Mouse (Mus musculus) hindbrain, embryonic 11.5 days (tissue): ENCODE measurements at regions not wholly inside any gene's neighbourhood (a gene's known extent, or its start where the extent isn't known, plus 50 kb on each side); places are given as distances from the start of the nearest gene placed in this dataset.
A peak's percentile ranks its signal among the peaks of the same experiment; 100 is the strongest.

Experiments used
- ATAC-seq: fragments of 200-750 bp; cut with Nextera tagmentation; 2 replicates; pipeline ENCODE4 v1.8.0; 2017; ENCODE audit warnings: mild to moderate bottlenecking, moderate TSS enrichment, moderate library complexity; ENCODE audit not compliant: low FRiP score
- DNase-seq: peaks from one replicate; pipeline ENCODE4 v3.0.0-alpha.2; 2015; ENCODE audit warnings: low spot score
- H3K27ac ChIP-seq: fragments of 300-500 bp; sonication (generic); 2 replicates; pipeline ENCODE4 v1.5.1; 2014; ENCODE audit warnings: mild to moderate bottlenecking, low read depth, low read length
- H3K27me3 ChIP-seq: fragments of 300-500 bp; sonication (generic); 2 replicates; pipeline ENCODE4 v1.6.1; 2014; ENCODE audit warnings: mild to moderate bottlenecking, low read length, moderate library complexity, mixed read lengths; ENCODE audit not compliant: control insufficient read depth, insufficient read depth
- H3K36me3 ChIP-seq: fragments of 300-500 bp; sonication (generic); 2 replicates; pipeline ENCODE4 v1.6.1; 2014; ENCODE audit warnings: mild to moderate bottlenecking, low read length, moderate library complexity, mixed read lengths; ENCODE audit not compliant: control insufficient read depth, insufficient read depth
- H3K4me1 ChIP-seq: fragments of 300-500 bp; sonication (generic); replicated peaks from 2 replicates; pipeline ENCODE4 v1.6.1; 2014; ENCODE audit warnings: low read length, mixed read lengths; ENCODE audit not compliant: control insufficient read depth, insufficient read depth
- H3K4me2 ChIP-seq: fragments of 300-500 bp; sonication (generic); replicated peaks from 2 replicates; pipeline ENCODE4 v1.6.1; 2014; ENCODE audit warnings: mild to moderate bottlenecking, low read depth, low read length
- H3K4me3 ChIP-seq: fragments of 300-500 bp; sonication (generic); 2 replicates; pipeline ENCODE4 v1.5.1; 2014; ENCODE audit warnings: low read depth, low read length
- H3K9ac ChIP-seq: fragments of 300-500 bp; sonication (generic); 2 replicates; pipeline ENCODE4 v1.6.1; 2014; ENCODE audit warnings: low read depth, low read length
- H3K9me3 ChIP-seq: fragments of 300-500 bp; sonication (generic); 2 replicates; pipeline ENCODE4 v1.6.1; 2016; ENCODE audit warnings: low read length; ENCODE audit not compliant: control insufficient read depth
- WGBS: fragments of 180-500 bp; shearing (Covaris S2); extraction: QIAGEN DNeasy Blood & Tissue Kit; methylation state at CpG from one replicate; pipeline ENCODE4 v1.1.7; 2014; 5-methylcytosine and 5-hydroxymethylcytosine counted together

DNA sequence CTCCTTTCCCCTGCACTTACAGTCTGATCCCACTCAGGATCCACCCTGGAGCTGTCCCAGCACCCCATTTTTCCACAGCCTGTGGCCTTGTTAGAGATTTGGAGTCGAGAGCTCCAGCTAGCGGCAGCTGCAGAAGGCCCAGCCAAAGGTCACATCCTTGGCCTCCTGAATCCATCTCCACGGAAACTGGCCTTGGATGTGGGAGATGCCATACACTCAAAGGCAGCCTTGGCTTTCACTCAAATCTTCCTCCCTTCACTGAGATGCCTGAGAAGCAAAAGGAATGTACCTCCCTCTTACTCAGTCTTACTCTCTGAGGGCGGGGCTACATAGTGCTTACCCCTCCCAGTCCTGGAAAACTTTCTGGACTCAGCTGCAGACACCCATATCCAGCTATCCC lies 56.2 kb upstream of the Ky start:
- DNase-seq (peak; percentile 12), ATAC-seq (no peak)
- no peaks in the 10 kb centered on the region for H3K27me3 ChIP-seq
- no peak overlapping the region for H3K4me2 ChIP-seq
- H3K4me3 ChIP-seq: no peak overlapping the region
- no peaks in the 10 kb centered on the region for H3K4me1 ChIP-seq
- no peaks in the 10 kb centered on the region for H3K9me3 ChIP-seq
- H3K9ac ChIP-seq: no peak overlapping the region
- no peak overlapping the region for H3K27ac ChIP-seq
- 51% methylated on average over 4 of the region's 4 CpGs for WGBS
- no peaks in the 10 kb centered on the region for H3K36me3 ChIP-seq

- H3K9me3 ChIP-seq: no peaks in the 10 kb centered on the region
- DNase-seq (no peak), ATAC-seq (no peak)
- no peak overlapping the region for H3K4me2 ChIP-seq
- no peak overlapping the region for H3K27ac ChIP-seq
- no peak overlapping the region for H3K9ac ChIP-seq
- H3K4me1 ChIP-seq: no peaks in the 10 kb centered on the region
- H3K36me3 ChIP-seq: no peaks in the 10 kb centered on the region
- H3K4me3 ChIP-seq: no peak overlapping the region
- H3K27me3 ChIP-seq: no peaks in the 10 kb centered on the region
- 80% methylated on average over 2 of the region's 2 CpGs for WGBS
These were observed 59.5 kb upstream of the Ky start for GRCm38 (mm10) chr9:102446066-102446465.

GRCm38 (mm10) chr9:102442198-102442842 lies 63.2 kb upstream of the Ky start:
- H3K27ac ChIP-seq: no peak overlapping the region
- 87% methylated on average over 11 of the region's 11 CpGs for WGBS
- H3K27me3 ChIP-seq: no peaks in the 10 kb centered on the region; the same call in 1 of the 2 replicates
- ATAC-seq (no peak), DNase-seq (no peak)
- no peaks in the 10 kb centered on the region for H3K4me1 ChIP-seq
- no peak overlapping the region for H3K4me3 ChIP-seq
- H3K9ac ChIP-seq: no peak overlapping the region
- no peak overlapping the region for H3K4me2 ChIP-seq
- no peaks in the 10 kb centered on the region for H3K36me3 ChIP-seq
- no peaks in the 10 kb centered on the region for H3K9me3 ChIP-seq

DNA sequence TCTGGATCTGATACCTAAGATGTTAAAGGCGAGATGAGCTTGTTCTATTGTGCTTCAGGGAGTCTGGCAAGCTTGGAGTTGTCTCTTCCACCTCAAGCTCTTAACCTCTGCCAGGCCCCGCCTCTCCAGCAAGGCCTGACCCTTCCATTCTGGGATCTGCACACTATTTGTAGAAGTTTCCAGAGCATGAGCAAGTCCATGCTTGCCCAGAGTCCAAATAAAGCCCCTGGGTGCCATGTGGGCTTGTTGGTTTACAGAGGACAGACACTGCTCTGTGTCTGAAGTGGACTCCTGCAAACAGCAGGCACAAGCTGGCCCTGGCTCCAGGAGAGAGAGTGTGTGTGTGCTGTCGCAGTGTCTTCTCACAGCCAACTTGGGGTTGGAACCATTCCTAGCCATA lies 67.9 kb upstream of the Ky start:
- no peaks in the 10 kb centered on the region for H3K9me3 ChIP-seq
- DNase-seq: no peak
- H3K27ac ChIP-seq: no peak overlapping the region
- no peak for ATAC-seq
- WGBS: 86% methylated on average over 3 of the region's 3 CpGs
- H3K4me3 ChIP-seq: no peak overlapping the region
- no peaks in the 10 kb centered on the region for H3K36me3 ChIP-seq
- no peak overlapping the region for H3K4me2 ChIP-seq
- H3K27me3 ChIP-seq: no peaks in the 10 kb centered on the region; the same call in none of the 2 replicates
- H3K9ac ChIP-seq: no peak overlapping the region
- H3K4me1 ChIP-seq: no peaks in the 10 kb centered on the region

DNA sequence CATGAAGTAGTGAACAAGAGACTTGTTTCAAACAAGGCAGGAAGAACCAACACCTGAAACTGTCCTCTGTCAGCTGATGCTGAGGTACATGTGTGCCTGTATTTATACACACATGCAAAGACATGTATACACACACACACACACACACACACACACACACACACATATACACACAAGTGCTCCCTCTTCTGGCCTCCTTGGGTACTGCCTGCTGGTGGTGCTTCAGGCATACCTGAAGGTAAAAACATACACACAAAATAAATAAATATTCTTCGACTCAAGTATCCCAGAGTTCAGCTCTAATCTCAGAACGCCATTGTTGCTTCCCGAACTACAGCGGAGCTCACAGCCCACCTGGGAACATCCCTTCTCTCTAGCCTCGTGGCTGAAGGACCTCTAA lies 69.2 kb upstream of the Ky start:
- WGBS: 86% methylated on average over 5 of the region's 5 CpGs
- DNase-seq: peak; percentile 48
- H3K36me3 ChIP-seq: no peaks in the 10 kb centered on the region
- no peak overlapping the region for H3K9ac ChIP-seq
- no peaks in the 10 kb centered on the region for H3K9me3 ChIP-seq
- no peak overlapping the region for H3K4me2 ChIP-seq
- H3K4me1 ChIP-seq: no peaks in the 10 kb centered on the region; the same call in 1 of the 2 replicates
- H3K4me3 ChIP-seq: no peak overlapping the region
- peaks cover 3% of the 10 kb centered on the region for H3K27me3 ChIP-seq
- H3K27ac ChIP-seq: no peak overlapping the region
- no peak for ATAC-seq

DNA sequence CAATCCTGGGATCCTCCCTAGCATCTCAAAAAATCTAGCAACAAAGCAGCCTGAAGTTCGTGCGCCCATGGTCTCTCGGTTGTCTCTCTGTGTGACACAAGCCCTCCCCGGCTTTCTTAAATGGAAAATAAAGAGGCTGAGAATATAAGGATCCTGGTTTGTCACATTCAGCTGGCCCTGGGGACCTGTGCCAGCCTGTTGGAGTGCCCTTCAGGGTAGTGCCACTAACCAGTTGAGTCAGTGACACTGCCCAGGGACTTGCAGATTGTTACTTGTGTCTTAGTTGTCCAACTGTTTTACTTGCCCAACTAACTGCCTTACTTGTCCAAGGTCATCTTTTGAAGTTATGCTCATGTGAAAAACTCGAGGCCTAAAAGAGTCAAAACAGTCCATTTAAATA lies 73.5 kb upstream of the Ephb1 start:
- Histone ChIP-seq H3K9ac (no peak overlapping the region), H3K27ac (no peak overlapping the region), H3K4me1 (peaks cover 6% of the 10 kb centered on the region), H3K27me3 (peaks cover 3% of the 10 kb centered on the region; the same call in 1 of the 2 replicates), H3K4me3 (no peak overlapping the region), H3K4me2 (no peak overlapping the region), H3K36me3 (no peaks in the 10 kb centered on the region), H3K9me3 (no peaks in the 10 kb centered on the region)
- ATAC-seq: no peak
- 94% methylated on average over 5 of the region's 5 CpGs for WGBS
- no peak for DNase-seq

DNA sequence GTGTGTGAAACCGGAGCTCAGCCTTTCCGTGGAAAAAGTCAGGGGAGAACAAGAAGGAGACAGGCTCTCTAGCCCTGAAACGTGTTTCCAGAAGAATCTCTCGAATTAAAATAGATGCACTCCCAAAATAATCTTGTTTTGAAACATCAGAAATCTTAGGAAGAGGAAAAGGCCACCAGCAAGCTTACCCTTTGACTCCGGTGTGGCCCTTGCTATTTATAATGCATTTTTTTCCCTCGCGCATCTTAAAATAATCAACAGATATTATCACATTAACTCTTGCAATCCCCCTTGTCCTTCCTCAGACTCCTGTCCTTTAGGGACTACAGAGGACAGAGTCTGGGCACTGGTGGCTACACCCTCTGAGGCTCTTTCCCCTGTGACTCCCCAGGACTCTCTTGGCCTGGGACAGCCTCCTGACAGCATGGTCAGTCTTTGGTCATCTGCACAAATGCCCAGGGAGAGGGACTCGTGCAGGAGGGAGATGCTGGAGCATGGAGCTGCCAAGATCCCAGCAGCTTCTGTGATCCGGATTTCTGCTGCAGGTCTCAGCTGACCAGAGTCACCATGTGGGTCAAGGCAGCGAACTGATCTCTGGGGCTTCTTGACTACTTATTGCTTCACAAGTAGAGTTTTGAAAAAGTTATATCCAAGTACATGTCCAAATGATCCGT lies 70.3 kb upstream of the Ephb1 start:
- WGBS: 63% methylated on average over 11 of the region's 11 CpGs

GRCm38 (mm10) chr9:102423919-102424671 lies 69.6 kb upstream of the Ephb1 start:
- H3K9me3 ChIP-seq: no peaks in the 10 kb centered on the region
- ATAC-seq: peak; percentile 53; the same call in 1 of the 2 replicates
- H3K27ac ChIP-seq: peak overlapping the region; percentile 47
- H3K4me1 ChIP-seq: peaks cover 6% of the 10 kb centered on the region; the same call in 1 of the 2 replicates
- DNase-seq: peak; percentile 67
- H3K9ac ChIP-seq: peak overlapping the region; percentile 49
- peak overlapping the region; percentile 33 for H3K4me2 ChIP-seq
- 8% methylated on average over 20 of the region's 20 CpGs for WGBS
- no peak overlapping the region for H3K4me3 ChIP-seq
- H3K27me3 ChIP-seq: no peaks in the 10 kb centered on the region
- H3K36me3 ChIP-seq: no peaks in the 10 kb centered on the region

More for the DNA sequence above, 70.3 kb upstream of the Ephb1 start:
- H3K36me3 ChIP-seq: no peaks in the 10 kb centered on the region
- H3K4me2 ChIP-seq: no peak overlapping the region
- DNase-seq (no peak), ATAC-seq (no peak)
- H3K4me3 ChIP-seq: no peak overlapping the region
- no peak overlapping the region for H3K27ac ChIP-seq
- H3K9me3 ChIP-seq: no peaks in the 10 kb centered on the region
- no peak overlapping the region for H3K9ac ChIP-seq
- H3K4me1 ChIP-seq: peaks cover 6% of the 10 kb centered on the region; the same call in 1 of the 2 replicates
- no peaks in the 10 kb centered on the region for H3K27me3 ChIP-seq
